Mouse (Mus musculus): Measurements from ENCODE around the gene Krt13. TPM values are rescaled to one million over a fixed set of nuclear protein-coding genes. Genes with fewer than 3 reads are reported as not detected.

Krt13 gene
- not detected in 2 replicates for total RNA-seq (2015)
- total RNA-seq (2017), result not detected in 2 replicates

GRCm38 (mm10) chr11:100121466-100121865, at the start of gene Krt13:
TSS of gene Krt13 (minus strand) at chr11:100121566.
- no peak for ATAC-seq (ENCODE audit: poor library complexity, severe bottlenecking)

DNA sequence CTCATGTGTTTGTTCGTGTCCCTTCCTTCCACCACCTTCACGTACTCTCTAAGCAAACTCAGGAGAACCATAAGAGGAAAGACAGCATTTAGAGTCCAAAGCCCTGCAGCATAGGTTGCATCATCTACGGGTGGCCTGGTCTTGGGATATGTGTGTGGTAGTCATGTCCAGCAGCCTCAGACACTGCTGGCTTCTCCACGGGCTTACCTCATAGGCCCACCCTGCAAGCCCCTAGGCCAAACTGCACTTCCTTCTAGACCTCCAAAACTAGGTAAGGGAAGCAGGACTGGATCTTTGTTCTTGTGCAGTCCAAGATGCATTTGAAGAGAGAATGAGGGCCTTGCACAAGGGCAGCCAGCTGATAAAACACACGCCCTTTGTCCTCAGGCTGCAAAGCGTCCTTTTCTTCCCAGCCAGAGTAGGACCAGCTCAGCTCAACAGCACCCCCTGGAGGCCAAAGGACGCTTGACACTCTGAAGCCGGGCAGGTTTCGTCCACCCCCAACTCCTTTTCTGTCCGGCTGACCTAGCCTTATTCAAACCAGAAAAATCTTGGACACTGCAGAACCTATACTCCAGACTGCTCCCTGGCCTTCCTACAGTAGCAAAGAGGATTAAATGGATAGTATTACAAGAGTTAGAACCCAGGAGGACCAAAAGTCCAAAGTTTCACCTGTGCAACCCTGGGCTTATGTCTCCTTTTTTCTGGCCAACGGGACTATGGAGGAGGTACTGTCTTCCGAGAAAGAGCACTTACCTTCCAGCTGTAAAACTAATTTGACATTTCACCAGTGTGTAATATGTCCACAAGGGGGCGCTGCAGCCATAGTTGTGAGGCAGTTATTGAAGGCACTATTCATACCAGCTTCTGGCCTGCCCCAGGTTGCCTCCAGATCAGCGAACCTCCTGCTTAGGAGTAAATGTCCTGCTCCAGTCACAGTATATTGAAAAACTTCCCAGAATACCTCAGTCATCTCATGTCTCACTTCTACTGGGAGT, 47.7 kb upstream of the Krt13 start:
- ATAC-seq (ENCODE audit: poor library complexity, severe bottlenecking), result peak; percentile 71

- no peak for ATAC-seq (ENCODE audit: poor library complexity, severe bottlenecking)
These were observed 46.7 kb upstream of the Krt13 start for GRCm38 (mm10) chr11:100168071-100168470.

- no peak for ATAC-seq (ENCODE audit: poor library complexity, severe bottlenecking)
These were observed 43.0 kb upstream of the Krt13 start for GRCm38 (mm10) chr11:100164392-100164791.

- ATAC-seq (ENCODE audit: poor library complexity, severe bottlenecking), result no peak
These were observed 36.6 kb upstream of the Krt13 start for GRCm38 (mm10) chr11:100157908-100158477.

DNA sequence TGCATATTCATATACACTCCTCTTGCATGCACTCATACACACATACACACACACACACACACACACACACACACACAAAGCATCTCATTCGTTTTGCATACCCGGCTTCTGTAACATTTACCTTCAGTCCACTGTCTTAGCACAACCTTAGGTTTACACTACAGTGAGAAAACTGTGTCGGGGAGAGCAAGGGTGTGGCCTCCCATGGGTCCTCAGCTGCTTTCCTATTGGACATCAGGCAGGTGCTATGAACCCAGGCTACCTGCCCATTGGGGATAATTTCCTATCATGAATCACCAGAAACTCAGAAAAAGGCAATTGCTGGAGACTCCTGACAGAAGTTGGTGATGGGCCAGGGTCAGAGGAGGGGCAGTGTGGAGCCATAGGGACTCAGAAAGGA, 36.0 kb upstream of the Krt13 start:
- no peak for ATAC-seq (ENCODE audit: poor library complexity, severe bottlenecking)

- no peak for ATAC-seq (ENCODE audit: poor library complexity, severe bottlenecking)
These were observed 34.3 kb upstream of the Krt13 start for GRCm38 (mm10) chr11:100155497-100156255.

- ATAC-seq (ENCODE audit: poor library complexity, severe bottlenecking), result no peak
These were observed 27.4 kb upstream of the Krt13 start, which contains the start of gene Krt19 for GRCm38 (mm10) chr11:100148615-100149330. TSS of gene Krt19 (minus strand) at chr11:100148665.

- no peak for ATAC-seq (ENCODE audit: poor library complexity, severe bottlenecking)
These were observed 26.4 kb upstream of the Krt13 start for GRCm38 (mm10) chr11:100147566-100148353.

DNA sequence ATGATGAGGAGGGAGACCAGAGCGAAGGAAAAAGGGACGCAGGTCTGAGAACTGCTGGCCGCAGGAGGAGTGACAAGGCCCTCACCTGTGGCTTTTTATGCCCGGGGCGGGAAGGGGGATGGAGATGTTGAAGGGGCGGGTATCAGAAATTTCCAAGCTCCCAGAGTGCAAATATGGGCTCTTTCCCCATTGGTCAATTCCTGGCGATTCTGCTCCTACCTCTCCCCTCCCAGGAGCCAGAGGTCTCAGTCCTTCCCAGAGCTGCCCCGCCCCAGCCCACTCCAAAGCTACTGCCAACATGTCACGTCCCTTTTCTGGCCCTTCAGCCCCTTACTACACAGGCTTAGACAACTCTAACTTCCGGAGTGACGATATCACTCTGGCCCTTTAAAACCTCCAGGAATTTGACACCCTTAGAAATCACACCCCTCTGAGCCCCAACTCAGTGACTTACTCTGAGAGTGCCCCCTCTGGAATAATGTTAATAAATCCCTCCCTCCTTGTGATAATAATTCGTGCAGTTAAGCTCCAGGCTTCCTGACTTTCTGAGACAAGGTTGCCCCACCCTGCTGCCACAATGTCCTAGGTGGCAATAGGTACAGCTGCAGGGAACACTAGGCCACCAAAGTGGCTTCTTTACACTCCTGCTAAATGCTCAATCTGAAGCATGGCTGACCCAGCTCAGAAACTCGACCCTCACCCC, 24.6 kb upstream of the Krt13 start:
- no peak for ATAC-seq (ENCODE audit: poor library complexity, severe bottlenecking)

DNA sequence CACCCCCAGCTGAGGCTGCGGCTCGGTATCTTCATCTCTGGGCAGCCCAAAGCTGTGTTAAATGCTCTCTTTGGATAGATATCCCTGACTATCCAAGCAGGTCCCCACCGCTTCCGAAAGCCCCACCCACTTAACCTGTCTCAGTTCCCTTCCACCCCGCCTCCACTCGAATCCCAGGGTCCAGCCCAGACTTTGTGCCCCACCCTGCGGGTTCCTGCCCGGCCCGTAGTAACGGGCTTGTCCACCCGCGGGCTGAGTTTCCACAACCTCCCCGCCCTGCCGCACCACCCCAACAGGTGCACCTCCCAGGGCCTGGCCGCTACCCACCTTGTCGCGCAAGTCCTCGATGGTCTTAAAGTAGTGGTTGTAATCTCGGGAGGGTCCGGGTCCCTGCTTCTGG, 23.7 kb upstream of the Krt13 start:
- ATAC-seq (ENCODE audit: poor library complexity, severe bottlenecking), result no peak

- no peak for ATAC-seq (ENCODE audit: poor library complexity, severe bottlenecking)
These were observed 19.6 kb upstream of the Krt13 start for GRCm38 (mm10) chr11:100140966-100141365.

DNA sequence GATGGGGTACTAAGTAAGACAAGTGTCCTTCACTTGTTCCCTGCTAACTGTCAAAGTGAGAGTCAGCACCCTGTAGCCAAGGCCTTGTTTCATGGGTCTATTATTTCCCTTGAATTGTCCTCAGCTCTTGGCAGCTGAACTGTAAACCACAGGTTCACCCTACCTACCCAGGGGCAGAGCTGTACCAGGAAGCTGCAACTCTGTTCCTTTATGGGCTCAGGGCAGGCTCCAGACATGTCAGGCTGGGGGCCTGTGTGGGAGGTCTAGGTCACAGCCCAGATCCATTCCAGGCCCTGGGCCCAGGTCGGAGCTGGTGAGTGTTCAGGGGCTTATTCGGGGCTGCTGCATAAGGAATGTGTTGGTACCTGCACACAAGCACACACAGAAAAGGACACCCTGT, 18.0 kb upstream of the Krt13 start:
- no peak for ATAC-seq (ENCODE audit: poor library complexity, severe bottlenecking)

- no peak for ATAC-seq (ENCODE audit: poor library complexity, severe bottlenecking)
These were observed 17.4 kb upstream of the Krt13 start for GRCm38 (mm10) chr11:100138809-100139208.

- ATAC-seq (ENCODE audit: poor library complexity, severe bottlenecking), result no peak
These were observed 16.3 kb upstream of the Krt13 start for GRCm38 (mm10) chr11:100137693-100138092.

- no peak for ATAC-seq (ENCODE audit: poor library complexity, severe bottlenecking)
These were observed 15.2 kb upstream of the Krt13 start for GRCm38 (mm10) chr11:100136559-100136958.

DNA sequence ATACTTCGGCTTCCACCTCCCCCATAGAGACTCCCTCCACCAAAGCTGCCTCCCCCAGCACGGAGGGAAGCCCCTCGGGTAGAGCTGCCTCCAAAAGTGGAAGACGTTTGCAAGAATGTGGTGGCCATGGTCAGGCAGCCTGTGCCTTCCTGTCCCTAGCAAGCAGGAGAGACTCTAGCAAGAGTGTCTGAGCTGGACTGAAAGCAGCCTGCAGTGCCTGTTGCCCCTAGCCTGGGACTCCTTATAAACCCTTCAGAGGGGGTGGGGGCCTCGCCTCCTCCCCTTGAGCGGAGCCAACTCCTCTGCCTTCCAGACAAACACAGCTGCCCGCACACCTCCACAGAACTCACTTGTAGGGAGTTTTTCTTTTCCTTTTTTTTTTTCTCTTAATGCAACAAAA, 14.4 kb upstream of the Krt13 start, which contains the start of gene Krt15:
Gene Krt15 (minus strand): TSS at position 198 of the 400 bp plus-strand sequence.
- ATAC-seq (ENCODE audit: poor library complexity, severe bottlenecking), result no peak

DNA sequence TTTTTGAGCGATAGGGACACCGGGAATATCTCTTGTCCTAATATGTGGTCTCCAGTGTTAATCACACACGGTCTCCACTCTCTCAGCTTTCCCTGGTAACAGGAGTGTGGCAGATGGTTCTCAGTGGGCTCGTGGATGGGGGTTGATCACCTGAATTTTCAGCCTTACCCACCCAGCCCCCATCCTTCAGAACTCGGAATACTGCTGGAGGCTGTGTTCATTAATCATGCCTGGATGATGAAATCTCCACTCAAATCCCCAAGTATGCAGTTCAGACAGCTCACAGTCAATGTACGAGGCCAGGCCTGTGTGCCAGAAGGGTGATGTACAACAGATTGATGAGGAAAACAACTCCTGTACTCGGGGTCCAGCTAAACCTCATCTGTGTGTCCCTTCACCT, 3.5 kb upstream of the Krt13 start:
- ATAC-seq (ENCODE audit: poor library complexity, severe bottlenecking), result no peak

DNA sequence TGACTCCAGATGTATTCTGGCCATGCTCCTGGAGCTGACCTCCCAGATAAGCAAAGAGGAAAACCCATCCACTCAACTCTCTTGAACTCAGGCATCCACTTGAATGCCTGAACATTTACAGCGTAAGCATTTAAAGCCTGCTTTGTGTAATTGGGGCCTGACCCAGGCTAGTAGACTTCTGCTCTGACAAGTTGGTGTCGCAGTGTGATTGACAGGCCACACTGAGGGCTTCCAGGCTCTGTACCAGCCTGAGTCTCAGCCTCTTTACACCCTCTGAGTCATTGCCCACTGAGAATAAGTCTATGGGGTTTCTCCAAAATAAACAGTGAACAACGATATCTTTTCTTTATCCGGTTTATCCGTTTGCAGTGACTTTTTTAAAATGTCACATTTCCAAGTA, 1.0 kb downstream of the Krt13 start:
- no peak for ATAC-seq (ENCODE audit: poor library complexity, severe bottlenecking)
